Mouse (Mus musculus) bone marrow, adult 2 months (tissue): ENCODE data around the gene Camta1. TPM values are rescaled to one million over a fixed set of nuclear protein-coding genes. Genes with fewer than 3 reads are reported as not detected.

ENCODE experiments used
- H3K27ac ChIP-seq: fragments of 200-500 bp; 2 replicates; pipeline ENCODE4 v1.5.1; 2012; ENCODE audit warnings: low read depth, mild to moderate bottlenecking, control low read depth, inconsistent platforms, low read length; ENCODE audit not compliant: control insufficient read depth, poor library complexity, insufficient read depth
- H3K4me1 ChIP-seq: fragments of 200-500 bp; 2 replicates; pipeline ENCODE4 v1.6.1; 2011; ENCODE audit warnings: low read length; ENCODE audit not compliant: control insufficient read depth, insufficient read depth
- H3K4me3 ChIP-seq: fragments of 200-500 bp; replicated peaks from 2 replicates; pipeline ENCODE3; 2011; ENCODE audit warnings: mild to moderate bottlenecking, low read depth, low read length, control low read depth; ENCODE audit not compliant: control insufficient read depth
- CTCF ChIP-seq: fragments of 200-500 bp; IDR thresholded peaks from 2 replicates; pipeline ENCODE4 v1.5.1; 2011; ENCODE audit warnings: low read length, control low read depth; ENCODE audit not compliant: control insufficient read depth, insufficient read depth
- POLR2A ChIP-seq: fragments of 200-500 bp; IDR thresholded peaks from 2 replicates; pipeline ENCODE4 v1.6.1; 2011; ENCODE audit warnings: low read depth, mild to moderate bottlenecking, control low read depth, low read length, borderline replicate concordance; ENCODE audit not compliant: control insufficient read depth
- WGBS: fragments of 180-500 bp; shearing (Covaris S2); methylation state at CpG from one replicate; pipeline ENCODE4 v1.1.7; 2018; 5-methylcytosine and 5-hydroxymethylcytosine counted together
- polyA plus RNA-seq: library from polyadenylated mRNA; stranded (reverse); fragments of >200 nt; gene quantifications from 2 replicates; pipeline ENCODE4 v1.2.4, GENCODE M21; 2011; ENCODE audit warnings: low replicate concordance; ENCODE audit not compliant: missing spikeins, insufficient read depth, insufficient read length

The Camta1 gene
- polyA plus RNA-seq, 1 experiment, result 26.6 TPM

- no peak for TF ChIP-seq CTCF
- TF ChIP-seq POLR2A, result no peak
- Histone ChIP-seq H3K4me3 (no peak overlapping the region), H3K27ac (no peak overlapping the region), H3K4me1 (no peaks in the 10 kb centered on the region; the same call in none of the 2 replicates)
- WGBS, result 68% methylated on average over 8 of the region's 8 CpGs
These were observed 966.8 kb downstream of the Camta1 start for GRCm38 (mm10) chr4:150894718-150895501.

- no peak for TF ChIP-seq POLR2A
- TF ChIP-seq CTCF, result no peak
- H3K4me1 ChIP-seq, result no peaks in the 10 kb centered on the region; the same call in none of the 2 replicates
- H3K27ac ChIP-seq, result no peak overlapping the region
- 7% methylated on average over 5 of the region's 5 CpGs for WGBS
- H3K4me3 ChIP-seq, result no peak overlapping the region
These were observed 970.4 kb downstream of the Camta1 start for GRCm38 (mm10) chr4:150891308-150891707.

- no peaks in the 10 kb centered on the region; the same call in none of the 2 replicates for H3K4me1 ChIP-seq
- no peak overlapping the region for H3K27ac ChIP-seq
- 85% methylated on average over 13 of the region's 13 CpGs for WGBS
- TF ChIP-seq POLR2A (no peak), CTCF (no peak)
- no peak overlapping the region for H3K4me3 ChIP-seq
These were observed 971.7 kb downstream of the Camta1 start for GRCm38 (mm10) chr4:150889955-150890315.

GRCm38 (mm10) chr4:150889273-150889954, 972.3 kb downstream of the Camta1 start:
- no peak overlapping the region for H3K4me3 ChIP-seq
- H3K27ac ChIP-seq, result peak overlapping the region; percentile 3; the same call in 1 of the 2 replicates
- H3K4me1 ChIP-seq, result no peaks in the 10 kb centered on the region; the same call in none of the 2 replicates
- TF ChIP-seq CTCF (no peak), POLR2A (no peak)
- WGBS, result 64% methylated on average over 20 of the region's 20 CpGs

- no peaks in the 10 kb centered on the region; the same call in none of the 2 replicates for H3K4me1 ChIP-seq
- 86% methylated on average over 4 of the region's 4 CpGs for WGBS
- no peak overlapping the region for H3K27ac ChIP-seq
- no peak overlapping the region for H3K4me3 ChIP-seq
- TF ChIP-seq POLR2A, result no peak
- no peak for TF ChIP-seq CTCF
These were observed 973.2 kb downstream of the Camta1 start for GRCm38 (mm10) chr4:150888492-150888891.

- Histone ChIP-seq H3K27ac (no peak overlapping the region), H3K4me1 (no peaks in the 10 kb centered on the region; the same call in none of the 2 replicates), H3K4me3 (no peak overlapping the region)
- no peak for TF ChIP-seq CTCF
- TF ChIP-seq POLR2A, result no peak
- WGBS, result 76% methylated on average over 5 of the region's 5 CpGs
These were observed 973.8 kb downstream of the Camta1 start for GRCm38 (mm10) chr4:150887903-150888302.

GRCm38 (mm10) chr4:150882632-150883031, 979.0 kb downstream of the Camta1 start:
- Histone ChIP-seq H3K27ac (no peak overlapping the region), H3K4me1 (no peaks in the 10 kb centered on the region), H3K4me3 (no peak overlapping the region)
- no peak for TF ChIP-seq CTCF
- no peak for TF ChIP-seq POLR2A
- WGBS, result 55% methylated on average over 5 of the region's 5 CpGs

GRCm38 (mm10) chr4:150880364-150880763, 981.3 kb downstream of the Camta1 start:
- Histone ChIP-seq H3K4me3 (no peak overlapping the region), H3K4me1 (no peaks in the 10 kb centered on the region), H3K27ac (no peak overlapping the region)
- no peak for TF ChIP-seq CTCF
- TF ChIP-seq POLR2A, result no peak
- WGBS, result 82% methylated on average over 5 of the region's 5 CpGs

- WGBS, result 94% methylated on average over 22 of the region's 22 CpGs
- no peak overlapping the region for H3K27ac ChIP-seq
- TF ChIP-seq CTCF (no peak), POLR2A (no peak)
- no peak overlapping the region for H3K4me3 ChIP-seq
- no peaks in the 10 kb centered on the region for H3K4me1 ChIP-seq
These were observed 982.0 kb downstream of the Camta1 start for GRCm38 (mm10) chr4:150879631-150880030.
